Mouse (Mus musculus): ENCODE measurements around the gene Qsox2.

- TF ChIP-seq CTCF (IDR thresholded peaks at IDR 0.05; ENCODE audit: extremely low read depth, insufficient read depth, low read length): no peak
- no peak for TF ChIP-seq POLR2A (IDR thresholded peaks at IDR 0.05; ENCODE audit: extremely low read depth, insufficient read depth, low read length)
These were observed 43.3 kb upstream of the Qsox2 start for GRCm38 (mm10) chr2:26280594-26280993.

Measured in cortical plate, adult 2 months (tissue).